Mouse (Mus musculus): Measurements from ENCODE around the gene Pilrb1.
"Not testable (repeated sequence)": the region's sequence is repeated elsewhere in the genome, so short reads cannot be mapped to it uniquely, and the experiment has no call there.

Pilrb1 gene

DNA sequence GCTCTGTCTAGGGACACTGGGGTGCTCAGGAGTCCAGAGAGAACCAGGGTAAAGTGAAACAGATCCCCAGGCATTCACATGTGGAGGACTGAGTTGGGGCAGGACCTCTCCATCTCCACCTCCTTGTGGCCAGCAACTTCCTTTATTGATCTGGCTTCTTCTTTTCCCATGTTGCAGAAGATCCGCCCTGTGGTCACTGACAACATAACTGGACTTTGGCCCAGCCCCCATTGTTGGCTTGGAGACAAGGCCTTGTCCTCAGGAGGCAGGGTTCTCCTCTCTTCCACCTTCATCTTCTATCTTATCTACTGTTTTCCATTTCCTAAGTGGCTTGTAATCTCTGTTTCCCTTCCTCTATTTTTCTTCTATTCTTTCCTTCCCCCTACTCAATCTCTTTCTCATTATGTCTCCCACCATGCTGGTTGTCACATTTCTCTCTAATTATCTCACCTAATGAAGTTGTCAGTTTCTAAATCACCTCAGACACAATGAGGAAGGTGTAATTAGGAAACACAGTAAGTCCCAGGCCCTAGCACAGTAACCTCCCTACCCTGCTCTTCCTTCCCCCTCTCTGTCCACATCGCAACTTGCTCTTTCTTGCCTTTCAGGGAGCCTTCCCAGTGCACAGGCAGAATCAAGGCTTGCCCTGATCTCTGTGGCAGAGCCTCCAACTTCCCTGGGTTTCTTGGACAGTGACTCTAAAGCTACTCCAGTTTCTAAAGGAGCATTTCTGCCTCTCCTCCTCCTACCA, at the start of gene Pilrb1:
Gene Pilrb1, minus strand, starts transcription at position 147 of the 751 bp plus-strand sequence.
- not testable (repeated sequence) for DNase-seq (ENCODE audit: low spot score in 2 of 2)

DNA sequence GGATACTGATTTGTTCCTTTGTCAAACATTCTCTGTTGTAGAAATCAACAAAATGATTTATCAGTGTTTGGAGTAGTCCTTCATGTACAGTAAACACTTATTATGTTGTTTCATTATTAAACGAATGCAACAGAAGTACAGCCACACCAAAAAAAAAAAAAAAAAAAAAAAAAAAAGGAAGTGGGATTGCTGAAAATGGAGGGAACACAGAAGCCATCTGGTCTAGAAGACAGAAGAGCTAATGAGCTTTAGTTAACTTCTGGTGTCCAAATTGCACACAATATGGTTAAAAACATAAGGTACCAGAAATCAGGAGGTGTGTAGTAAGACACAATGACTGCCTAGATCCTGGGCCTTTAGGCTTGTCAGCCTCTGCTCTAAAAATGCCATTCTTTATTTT, 39.9 kb upstream of the Pilrb1 start:
- no peak for DNase-seq (ENCODE audit: low spot score in 2 of 2)

DNA sequence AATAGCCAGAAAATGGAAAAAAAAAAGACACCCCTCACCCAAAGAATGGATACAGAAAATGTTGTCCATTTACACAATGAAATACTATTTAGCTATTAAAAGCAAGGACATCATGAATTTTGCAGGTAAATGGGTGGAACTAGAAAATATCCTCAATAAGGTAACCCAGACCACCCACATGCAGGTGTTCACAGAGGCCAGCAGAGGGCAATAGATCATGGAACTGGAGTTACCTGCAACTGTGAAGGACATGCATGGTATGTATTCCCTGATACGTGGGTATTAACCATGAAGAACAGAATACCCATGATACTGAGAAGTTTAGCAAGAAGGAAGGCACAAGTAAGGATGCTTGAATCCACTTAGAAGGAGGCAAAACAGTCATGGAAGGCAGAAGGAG, 35.0 kb upstream of the Pilrb1 start:
- no peak for DNase-seq (ENCODE audit: low spot score in 2 of 2)

DNA sequence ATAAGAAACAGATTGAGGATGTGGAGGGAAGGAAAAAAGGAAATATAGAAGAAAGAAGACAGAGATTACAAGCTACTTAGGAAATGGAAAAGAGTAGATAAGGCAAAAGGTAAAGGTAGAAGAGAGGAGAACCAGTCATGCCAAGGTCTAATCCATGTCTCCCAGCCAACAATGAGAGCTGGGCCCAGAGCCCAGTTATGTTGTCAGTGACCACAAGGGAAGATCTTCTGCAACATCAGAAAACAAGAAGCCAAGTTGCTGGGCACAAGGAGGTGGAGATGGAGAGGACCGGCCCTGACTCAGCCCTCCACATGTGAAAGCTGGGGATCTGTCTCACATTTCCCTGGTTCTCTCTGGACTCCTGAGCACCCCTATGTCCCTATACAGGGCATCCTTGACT, 29.8 kb upstream of the Pilrb1 start:
- no peak for DNase-seq (ENCODE audit: low spot score in 2 of 2)

- peak in 1 of 2 experiments; percentile 34 for DNase-seq (ENCODE audit: low spot score in 2 of 2)
Observed at GRCm38 (mm10) chr5:137885894-137886293, 28.0 kb upstream of the Pilrb1 start.

GRCm38 (mm10) chr5:137883345-137883744, 25.4 kb upstream of the Pilrb1 start:
- no peak for DNase-seq (ENCODE audit: low spot score in 2 of 2)

GRCm38 (mm10) chr5:137882922-137883321, 25.0 kb upstream of the Pilrb1 start:
- no peak for DNase-seq (ENCODE audit: low spot score in 2 of 2)

GRCm38 (mm10) chr5:137877860-137878259, 20.0 kb upstream of the Pilrb1 start:
- no peak for DNase-seq (ENCODE audit: low spot score in 2 of 2)

- no peak for DNase-seq (ENCODE audit: low spot score in 2 of 2)
Observed at GRCm38 (mm10) chr5:137875054-137875453, 17.1 kb upstream of the Pilrb1 start.

- not testable (repeated sequence) for DNase-seq (ENCODE audit: low spot score in 2 of 2)
Observed at GRCm38 (mm10) chr5:137872381-137872702, 14.4 kb upstream of the Pilrb1 start.

DNA sequence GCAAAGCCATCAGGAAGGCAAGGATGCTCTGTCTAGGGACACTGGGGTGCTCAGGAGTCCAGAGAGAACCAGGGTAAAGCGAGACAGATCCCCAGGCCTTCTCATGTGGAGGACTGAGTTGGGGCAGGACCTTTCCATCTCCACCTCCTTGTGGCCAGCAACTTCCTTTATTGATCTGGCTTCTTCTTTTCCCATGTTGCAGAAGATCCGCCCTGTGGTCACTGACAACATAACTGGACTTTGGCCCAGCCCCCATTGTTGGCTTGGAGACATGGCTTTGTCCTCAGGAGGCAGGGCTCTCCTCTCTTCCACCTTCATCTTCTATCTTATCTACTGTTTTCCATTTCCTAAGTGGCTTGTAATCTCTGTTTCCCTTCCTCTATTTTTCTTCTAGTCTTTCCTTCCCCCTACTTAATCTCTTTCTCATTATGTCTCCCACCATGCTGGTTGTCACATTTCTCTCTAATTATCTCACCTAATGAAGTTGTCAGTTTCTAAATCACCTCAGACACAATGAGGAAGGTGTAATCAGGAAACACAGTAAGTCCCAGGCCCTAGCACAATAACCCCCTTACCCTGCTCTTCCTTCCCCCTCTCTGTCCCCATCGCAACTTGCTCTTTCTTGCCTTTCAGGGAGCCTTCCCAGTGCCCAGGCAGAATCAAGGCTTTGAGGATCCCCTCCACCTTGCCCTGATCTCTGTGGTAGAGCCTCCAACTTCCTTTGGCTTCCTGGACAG, 13.9 kb upstream of the Pilrb1 start, which contains the start of gene Pilrb2:
Gene Pilrb2, minus strand, starts transcription at position 172 of the 737 bp plus-strand sequence.
- DNase-seq (ENCODE audit: low spot score in 2 of 2), result not testable (repeated sequence)

DNA sequence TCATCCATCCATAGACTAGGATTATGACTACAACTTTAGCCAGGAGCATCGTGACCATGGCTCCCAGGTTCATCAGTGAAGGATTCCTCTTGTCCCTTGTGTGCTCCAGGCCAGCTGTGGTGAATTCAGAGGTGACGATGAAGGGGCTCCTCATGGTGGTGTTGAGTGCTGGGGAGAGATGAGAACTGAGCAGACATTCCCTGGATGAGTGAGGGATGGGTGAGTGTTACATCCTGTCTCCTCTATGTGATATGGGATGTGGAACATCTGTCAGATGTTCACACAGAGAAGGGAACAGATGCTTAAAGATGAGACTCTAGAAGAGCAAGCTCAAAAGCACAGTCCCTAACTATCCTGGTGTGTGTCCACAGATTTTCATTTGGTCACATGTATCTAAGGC, 10.7 kb upstream of the Pilrb1 start:
- not testable (repeated sequence) for DNase-seq (ENCODE audit: low spot score in 2 of 2)

DNA sequence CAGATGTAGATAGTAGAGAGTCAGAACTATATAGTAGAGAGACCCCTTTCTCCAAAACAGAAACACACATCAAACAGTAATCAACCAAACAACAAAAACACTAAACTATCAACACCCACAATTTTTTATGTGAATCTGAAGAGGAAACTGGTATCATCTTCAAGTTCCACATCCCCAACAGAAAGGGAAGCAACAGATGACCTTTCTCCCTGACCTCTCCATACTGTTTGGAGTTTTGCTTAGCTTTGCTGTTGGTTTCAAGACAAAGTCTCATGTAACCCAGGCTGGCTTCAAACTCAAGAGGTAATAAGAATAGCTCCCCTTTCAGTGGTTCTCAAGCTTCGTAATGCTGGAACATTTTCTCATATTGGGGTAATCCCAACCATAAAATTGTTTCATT, 6.1 kb upstream of the Pilrb1 start:
- not testable (repeated sequence) for DNase-seq (ENCODE audit: low spot score in 2 of 2)

GRCm38 (mm10) chr5:137856870-137857269, 1.0 kb downstream of the Pilrb1 start:
- not testable (repeated sequence) for DNase-seq (ENCODE audit: low spot score in 2 of 2)

- DNase-seq (ENCODE audit: low spot score in 2 of 2), result not testable (repeated sequence)
Observed at GRCm38 (mm10) chr5:137854907-137855306, 3.0 kb downstream of the Pilrb1 start.

GRCm38 (mm10) chr5:137850313-137850712, 7.6 kb downstream of the Pilrb1 start:
- not testable (repeated sequence) for DNase-seq (ENCODE audit: low spot score in 2 of 2)

GRCm38 (mm10) chr5:137837110-137837509, 20.8 kb downstream of the Pilrb1 start:
- DNase-seq (ENCODE audit: low spot score in 2 of 2), result not testable (repeated sequence)

DNA sequence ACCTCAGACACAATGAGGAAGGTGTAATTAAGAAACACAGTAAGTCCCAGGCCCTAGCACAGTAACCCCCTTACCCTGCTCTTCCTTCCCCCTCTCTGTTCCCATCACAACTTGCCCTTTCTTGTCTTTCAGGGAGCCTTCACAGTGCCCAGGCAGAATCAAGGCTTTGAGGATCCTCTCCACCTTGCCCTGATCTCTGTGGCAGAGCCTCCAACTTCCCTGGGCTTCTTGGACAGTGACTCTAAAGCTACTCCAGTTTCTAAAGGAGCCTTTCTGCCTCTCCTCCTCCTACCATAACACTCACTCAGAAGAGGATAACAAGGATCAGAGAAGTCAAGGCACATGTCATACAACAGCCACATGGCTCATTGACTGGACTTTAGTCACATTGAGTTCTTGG, 21.3 kb downstream of the Pilrb1 start:
- DNase-seq (ENCODE audit: low spot score in 2 of 2), result no peak

- DNase-seq (ENCODE audit: low spot score in 2 of 2), result not testable (repeated sequence)
Observed at GRCm38 (mm10) chr5:137835966-137836520, 21.9 kb downstream of the Pilrb1 start, which contains the start of gene Pilra. Gene Pilra, minus strand, starts transcription at chr5:137836281.

DNA sequence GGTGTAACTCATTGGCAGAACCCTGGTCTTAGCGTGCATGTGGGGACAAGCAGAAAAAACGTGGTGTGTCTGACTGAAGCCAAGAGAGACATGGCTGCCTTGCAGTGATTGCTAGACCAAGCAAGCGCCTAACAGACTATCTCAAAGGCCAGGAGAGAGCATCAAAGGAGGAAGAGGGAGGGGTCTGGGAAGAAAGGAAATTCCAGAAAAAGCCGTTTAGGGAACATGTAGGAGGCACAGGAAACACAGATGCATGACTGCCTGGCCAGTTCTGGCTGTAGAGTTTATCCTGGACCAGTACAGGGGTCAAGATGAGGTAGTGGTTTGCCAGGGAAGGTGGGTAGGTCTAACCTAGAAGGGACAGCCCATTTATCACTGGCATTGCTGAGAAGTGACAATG, 24.4 kb downstream of the Pilrb1 start:
- no peak for DNase-seq (ENCODE audit: low spot score in 2 of 2)

- DNase-seq (ENCODE audit: low spot score in 2 of 2), result no peak
Observed at GRCm38 (mm10) chr5:137831506-137831905, 26.4 kb downstream of the Pilrb1 start.

- DNase-seq (ENCODE audit: low spot score in 2 of 2), result no peak
Observed at GRCm38 (mm10) chr5:137831106-137831505, 26.8 kb downstream of the Pilrb1 start.

GRCm38 (mm10) chr5:137830238-137830637, 27.7 kb downstream of the Pilrb1 start:
- no peak for DNase-seq (ENCODE audit: low spot score in 2 of 2)
